Mouse (Mus musculus): ENCODE measurements around the gene Mapk7. TPM values are rescaled to one million over a fixed set of nuclear protein-coding genes. Genes with fewer than 3 reads are reported as not detected.

The Mapk7 gene
- polyA plus RNA-seq, 1 experiment = 63.8 TPM

GRCm38 (mm10) chr11:61517971-61518370, 23.8 kb upstream of the Mapk7 start:
- Histone ChIP-seq H3K27me3 (ENCODE audit: control insufficient read depth, insufficient read depth, low read length) (no peaks in the 10 kb centered on the region), H3K36me3 (ENCODE audit: control insufficient read depth, insufficient read depth, low read length) (no peaks in the 10 kb centered on the region), H3K27ac (ENCODE audit: control insufficient read depth, insufficient read depth, low read length) (no peak overlapping the region), H3K4me3 (ENCODE audit: control insufficient read depth, insufficient read depth, low read length) (no peak overlapping the region), H3K4me1 (replicated peaks; ENCODE audit: control insufficient read depth, insufficient read depth, low read length) (0 out of 2 replicates have a peak, but pooled peaks cover 2% of the 10 kb centered on the region)
- whole genome bisulfite sequencing = 34% methylated on average over 1 of the region's 1 CpGs
- TF ChIP-seq CTCF (IDR thresholded peaks at IDR 0.05; ENCODE audit: borderline replicate concordance, control insufficient read depth, extremely low read depth, insufficient read depth, low read length, poor library complexity) (no peak), POLR2A (IDR thresholded peaks at IDR 0.05; ENCODE audit: control insufficient read depth, extremely low read depth, insufficient read depth, low read length, poor library complexity) (no peak)
- no peak for DNase-seq

- Histone ChIP-seq H3K27me3 (ENCODE audit: control insufficient read depth, insufficient read depth, low read length) (no peaks in the 10 kb centered on the region), H3K4me3 (ENCODE audit: control insufficient read depth, insufficient read depth, low read length) (no peak overlapping the region), H3K36me3 (ENCODE audit: control insufficient read depth, insufficient read depth, low read length) (no peaks in the 10 kb centered on the region), H3K27ac (ENCODE audit: control insufficient read depth, insufficient read depth, low read length) (no peak overlapping the region), H3K4me1 (replicated peaks; ENCODE audit: control insufficient read depth, insufficient read depth, low read length) (no peaks in the 10 kb centered on the region)
- 74% methylated on average over 3 of the region's 3 CpGs for WGBS
- TF ChIP-seq POLR2A (IDR thresholded peaks at IDR 0.05; ENCODE audit: control insufficient read depth, extremely low read depth, insufficient read depth, low read length, poor library complexity) = no peak
- TF ChIP-seq CTCF (IDR thresholded peaks at IDR 0.05; ENCODE audit: borderline replicate concordance, control insufficient read depth, extremely low read depth, insufficient read depth, low read length, poor library complexity) = no peak
- peak; percentile 28 for DNase-seq
Measured at GRCm38 (mm10) chr11:61514953-61515352, 20.7 kb upstream of the Mapk7 start.

- H3K27ac ChIP-seq (ENCODE audit: control insufficient read depth, insufficient read depth, low read length) = no peak within 1 kb of the TSS
- peak; percentile 92 for DNase-seq
- no peaks in the 10 kb centered on the region for H3K27me3 ChIP-seq (ENCODE audit: control insufficient read depth, insufficient read depth, low read length)
Measured at GRCm38 (mm10) chr11:61504713-61505257, 10.6 kb upstream of the Mapk7 start, which contains the start of gene B9d1. Gene B9d1 (plus strand): TSS chr11:61505144.

GRCm38 (mm10) chr11:61503933-61504332, 9.7 kb upstream of the Mapk7 start:
- DNase-seq = no peak
- no peak for TF ChIP-seq CTCF (IDR thresholded peaks at IDR 0.05; ENCODE audit: borderline replicate concordance, control insufficient read depth, extremely low read depth, insufficient read depth, low read length, poor library complexity)
- no peak for TF ChIP-seq POLR2A (IDR thresholded peaks at IDR 0.05; ENCODE audit: control insufficient read depth, extremely low read depth, insufficient read depth, low read length, poor library complexity)
- Histone ChIP-seq H3K27ac (ENCODE audit: control insufficient read depth, insufficient read depth, low read length) (no peak overlapping the region), H3K36me3 (ENCODE audit: control insufficient read depth, insufficient read depth, low read length) (no peaks in the 10 kb centered on the region), H3K4me3 (ENCODE audit: control insufficient read depth, insufficient read depth, low read length) (no peak overlapping the region), H3K4me1 (replicated peaks; ENCODE audit: control insufficient read depth, insufficient read depth, low read length) (peaks cover 4% of the 10 kb centered on the region), H3K27me3 (ENCODE audit: control insufficient read depth, insufficient read depth, low read length) (no peaks in the 10 kb centered on the region)
- WGBS = 65% methylated on average over 8 of the region's 8 CpGs

More at GRCm38 (mm10) chr11:61504713-61505257, 10.6 kb upstream of the Mapk7 start, which contains the start of gene B9d1:
- TF ChIP-seq POLR2A (IDR thresholded peaks at IDR 0.05; ENCODE audit: control insufficient read depth, extremely low read depth, insufficient read depth, low read length, poor library complexity) (no peak), CTCF (IDR thresholded peaks at IDR 0.05; ENCODE audit: borderline replicate concordance, control insufficient read depth, extremely low read depth, insufficient read depth, low read length, poor library complexity) (peak; percentile 99)
- under 1% methylated on average over 39 of the region's 39 CpGs for WGBS
- Histone ChIP-seq H3K36me3 (ENCODE audit: control insufficient read depth, insufficient read depth, low read length) (no peaks in the 10 kb centered on the region), H3K4me3 (ENCODE audit: control insufficient read depth, insufficient read depth, low read length) (peak within 1 kb of the TSS; percentile 56), H3K4me1 (replicated peaks; ENCODE audit: control insufficient read depth, insufficient read depth, low read length) (peaks cover 4% of the 10 kb centered on the region)

DNA sequence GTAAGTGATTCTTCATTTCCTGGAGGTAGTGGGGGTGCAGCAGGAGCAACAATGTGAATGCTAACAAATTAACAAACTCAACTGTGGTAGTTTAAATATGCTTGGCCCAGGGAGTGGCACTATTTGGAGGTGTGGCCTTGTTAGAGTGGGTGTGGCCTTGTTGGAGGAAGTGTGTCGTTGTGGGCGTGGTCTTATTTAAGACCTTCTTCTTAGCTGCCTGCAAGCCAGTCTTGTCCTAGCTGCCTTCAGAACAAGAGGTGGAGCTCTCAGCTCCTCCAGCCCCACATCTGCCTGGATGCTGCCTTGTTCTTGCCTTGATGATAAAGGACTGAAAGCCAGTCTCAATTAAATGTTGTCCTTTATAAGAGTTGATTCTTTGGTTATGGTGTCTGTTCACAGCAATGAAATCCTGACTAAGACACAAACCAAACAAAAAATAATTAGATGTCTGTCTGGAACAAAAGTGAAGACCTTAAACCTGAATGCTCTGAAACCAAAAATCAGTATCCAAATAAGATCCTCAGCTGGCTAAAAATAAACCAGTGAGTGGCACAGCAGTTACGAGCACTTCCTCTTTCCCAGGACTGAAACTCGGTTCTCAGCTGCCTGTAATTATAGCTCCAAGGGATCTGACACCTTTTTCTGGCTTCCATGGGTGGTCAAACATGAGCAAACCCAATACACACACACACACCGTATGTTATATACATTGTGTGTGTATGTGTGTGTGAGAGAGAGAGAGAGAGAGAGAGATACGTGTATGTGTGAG, 4.7 kb upstream of the Mapk7 start:
- 45% methylated on average over 6 of the region's 6 CpGs for WGBS
- Histone ChIP-seq H3K4me3 (ENCODE audit: control insufficient read depth, insufficient read depth, low read length) (no peak overlapping the region), H3K27me3 (ENCODE audit: control insufficient read depth, insufficient read depth, low read length) (no peaks in the 10 kb centered on the region), H3K36me3 (ENCODE audit: control insufficient read depth, insufficient read depth, low read length) (no peaks in the 10 kb centered on the region), H3K27ac (ENCODE audit: control insufficient read depth, insufficient read depth, low read length) (no peak overlapping the region), H3K4me1 (replicated peaks; ENCODE audit: control insufficient read depth, insufficient read depth, low read length) (peaks cover 2% of the 10 kb centered on the region)
- TF ChIP-seq POLR2A (IDR thresholded peaks at IDR 0.05; ENCODE audit: control insufficient read depth, extremely low read depth, insufficient read depth, low read length, poor library complexity) = no peak
- TF ChIP-seq CTCF (IDR thresholded peaks at IDR 0.05; ENCODE audit: borderline replicate concordance, control insufficient read depth, extremely low read depth, insufficient read depth, low read length, poor library complexity) = no peak
- DNase-seq = no peak

GRCm38 (mm10) chr11:61497490-61497889, 3.3 kb upstream of the Mapk7 start:
- H3K27me3 ChIP-seq (ENCODE audit: control insufficient read depth, insufficient read depth, low read length) = no peaks in the 10 kb centered on the region
- no peaks in the 10 kb centered on the region for H3K36me3 ChIP-seq (ENCODE audit: control insufficient read depth, insufficient read depth, low read length)
- 48% methylated on average over 1 of the region's 1 CpGs for WGBS
- TF ChIP-seq POLR2A (IDR thresholded peaks at IDR 0.05; ENCODE audit: control insufficient read depth, extremely low read depth, insufficient read depth, low read length, poor library complexity) = no peak
- no peak overlapping the region for H3K27ac ChIP-seq (ENCODE audit: control insufficient read depth, insufficient read depth, low read length)
- no peak overlapping the region for H3K4me3 ChIP-seq (ENCODE audit: control insufficient read depth, insufficient read depth, low read length)
- peaks cover 11% of the 10 kb centered on the region for H3K4me1 ChIP-seq (replicated peaks; ENCODE audit: control insufficient read depth, insufficient read depth, low read length)
- DNase-seq = no peak

Measured in thymus, adult 2 months (tissue).